Mouse (Mus musculus) ES-Bruce4 (cell line): ENCODE data around the gene Ppp1r12a.

Source experiments
- CTCF ChIP-seq: IDR thresholded peaks from one replicate; pipeline ENCODE4 v1.8.1; 2011; ENCODE audit warnings: low read depth, low read length
- EP300 ChIP-seq: IDR thresholded peaks from 2 replicates; pipeline ENCODE4 v1.6.1; 2011; ENCODE audit warnings: low read depth, low read length; ENCODE audit not compliant: insufficient read depth
- POLR2A ChIP-seq: IDR thresholded peaks from one replicate; pipeline ENCODE4 v1.8.1; 2011; ENCODE audit warnings: low read length; ENCODE audit not compliant: insufficient read depth

DNA sequence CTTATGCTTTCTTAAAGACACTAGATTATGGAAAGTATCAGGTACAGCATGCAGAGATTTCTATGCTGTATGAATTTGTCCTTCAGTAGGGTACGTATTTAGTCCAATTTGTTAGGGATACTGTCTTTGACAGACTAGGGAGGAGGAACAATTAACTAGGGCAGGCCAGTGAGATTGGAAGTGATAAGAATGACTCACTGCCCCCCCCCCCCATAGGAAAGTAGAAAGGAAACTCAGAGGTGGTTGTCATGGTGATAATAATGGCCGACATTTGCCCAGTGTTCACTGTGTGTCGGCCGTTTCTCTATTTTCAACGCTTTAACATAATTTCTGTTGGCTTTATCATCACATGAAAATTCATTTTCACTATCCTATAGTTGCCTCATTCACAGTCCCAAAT lies 47.4 kb downstream of the Ppp1r12a start:
- TF ChIP-seq POLR2A (no peak), EP300 (no peak), CTCF (no peak)
